Mouse (Mus musculus) megakaryocyte, embryonic 14.5 days (primary cell): ENCODE measurements around the gene Kctd18.

Experiments
- FLI1 ChIP-seq: IDR thresholded peaks from 2 replicates; pipeline ENCODE4 v1.6.1; 2012; ENCODE audit warnings: low read length, inconsistent platforms, mixed read lengths
- GATA1 ChIP-seq: IDR thresholded peaks from 3 replicates; pipeline ENCODE4 v1.6.1; 2012; ENCODE audit warnings: mixed read lengths, low read length, inconsistent platforms, borderline replicate concordance

DNA sequence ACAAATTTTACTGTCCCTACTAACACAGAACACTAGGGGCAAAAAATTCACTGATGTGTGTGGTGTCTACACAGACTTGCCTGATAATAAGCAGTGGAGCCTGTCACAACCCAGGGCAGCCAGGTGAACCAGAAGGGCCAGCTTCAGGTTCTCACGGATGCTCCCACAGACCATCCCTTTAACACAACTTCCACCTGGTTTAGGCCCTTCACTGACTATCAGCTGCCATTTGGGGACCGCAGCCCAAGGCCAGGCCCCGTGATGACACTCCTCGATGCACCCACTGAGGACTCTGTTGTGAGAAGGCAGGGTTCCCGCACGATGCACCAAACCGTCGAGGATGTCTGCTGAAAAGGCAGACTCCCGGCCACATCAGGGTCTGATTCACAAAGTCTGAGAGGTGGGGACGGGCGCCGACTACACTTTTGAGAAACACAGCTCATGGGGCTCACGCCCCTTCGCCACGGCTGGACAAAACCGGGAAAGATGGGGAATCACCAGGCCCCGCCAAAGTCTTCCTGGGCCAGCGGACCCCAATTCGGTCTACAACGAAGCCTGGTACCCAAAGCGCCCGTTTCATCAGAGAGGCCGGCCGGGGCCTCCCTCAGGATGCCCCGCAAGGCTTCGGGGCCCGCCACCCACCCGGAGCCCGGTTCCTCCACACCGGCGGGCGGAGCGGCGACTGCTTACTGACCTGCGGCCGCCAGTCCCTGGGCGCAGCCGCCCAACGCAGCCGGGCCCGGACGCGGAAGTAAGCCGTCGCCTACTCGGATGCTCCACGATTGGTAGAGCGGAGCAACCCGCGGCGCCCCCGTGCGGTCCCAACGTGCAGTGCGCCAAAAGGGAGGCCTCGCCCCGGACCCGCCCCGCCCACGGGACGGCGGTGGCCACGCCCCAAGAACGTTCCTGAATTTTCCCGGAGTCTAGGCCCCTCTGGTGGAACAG is 49.2 kb downstream of the Kctd18 start:
- TF ChIP-seq GATA1 (no peak), FLI1 (no peak)
